Mouse (Mus musculus) midbrain, embryonic 12.5 days (tissue): ENCODE measurements around the gene Otulin. TPM values are rescaled to one million over a fixed set of nuclear protein-coding genes. Genes with fewer than 3 reads are reported as not detected.

Experiments
- ATAC-seq: fragments of 200-750 bp; cut with Nextera tagmentation; 2 replicates; pipeline ENCODE4 v1.8.0; 2017; ENCODE audit warnings: low read depth, moderate TSS enrichment, moderate library complexity; ENCODE audit not compliant: low FRiP score
- H3K27ac ChIP-seq: fragments of 300-500 bp; sonication (generic); replicated peaks from 2 replicates; pipeline ENCODE4 v1.5.1; 2016; ENCODE audit warnings: mild to moderate bottlenecking
- H3K27me3 ChIP-seq: fragments of 300-500 bp; sonication (generic); 2 replicates; pipeline ENCODE4 v1.6.1; 2016; ENCODE audit warnings: mild to moderate bottlenecking
- H3K36me3 ChIP-seq: fragments of 300-500 bp; sonication (generic); 2 replicates; pipeline ENCODE4 v1.6.1; 2016
- H3K4me1 ChIP-seq: fragments of 300-500 bp; sonication (generic); 2 replicates; pipeline ENCODE4 v1.6.1; 2016
- H3K4me2 ChIP-seq: fragments of 300-500 bp; sonication (generic); replicated peaks from 2 replicates; pipeline ENCODE4 v1.6.1; 2016; ENCODE audit warnings: mild to moderate bottlenecking, moderate library complexity
- H3K4me3 ChIP-seq: fragments of 300-500 bp; sonication (generic); 2 replicates; pipeline ENCODE4 v1.5.1; 2016; ENCODE audit warnings: mild to moderate bottlenecking
- H3K9ac ChIP-seq: fragments of 300-500 bp; sonication (generic); replicated peaks from 2 replicates; pipeline ENCODE4 v1.6.1; 2016; ENCODE audit warnings: mild to moderate bottlenecking, moderate library complexity
- H3K9me3 ChIP-seq: fragments of 300-500 bp; sonication (generic); 2 replicates; pipeline ENCODE4 v1.6.1; 2016; ENCODE audit warnings: mild to moderate bottlenecking
- WGBS: fragments of 180-500 bp; shearing (Covaris S2); methylation state at CpG from one replicate; pipeline ENCODE4 v1.1.7; 2016; 5-methylcytosine and 5-hydroxymethylcytosine counted together
- polyA plus RNA-seq: library from polyadenylated mRNA; unstranded; fragments of >200 nt; fragmentation: Nextera tagmentation; extraction: Ambion mirVana; gene quantifications from 2 replicates; pipeline ENCODE4 v1.2.1, GENCODE M21; 2016

Gene Otulin
- polyA plus RNA-seq, 1 experiment from 2014 or later, result 29.0 TPM

DNA sequence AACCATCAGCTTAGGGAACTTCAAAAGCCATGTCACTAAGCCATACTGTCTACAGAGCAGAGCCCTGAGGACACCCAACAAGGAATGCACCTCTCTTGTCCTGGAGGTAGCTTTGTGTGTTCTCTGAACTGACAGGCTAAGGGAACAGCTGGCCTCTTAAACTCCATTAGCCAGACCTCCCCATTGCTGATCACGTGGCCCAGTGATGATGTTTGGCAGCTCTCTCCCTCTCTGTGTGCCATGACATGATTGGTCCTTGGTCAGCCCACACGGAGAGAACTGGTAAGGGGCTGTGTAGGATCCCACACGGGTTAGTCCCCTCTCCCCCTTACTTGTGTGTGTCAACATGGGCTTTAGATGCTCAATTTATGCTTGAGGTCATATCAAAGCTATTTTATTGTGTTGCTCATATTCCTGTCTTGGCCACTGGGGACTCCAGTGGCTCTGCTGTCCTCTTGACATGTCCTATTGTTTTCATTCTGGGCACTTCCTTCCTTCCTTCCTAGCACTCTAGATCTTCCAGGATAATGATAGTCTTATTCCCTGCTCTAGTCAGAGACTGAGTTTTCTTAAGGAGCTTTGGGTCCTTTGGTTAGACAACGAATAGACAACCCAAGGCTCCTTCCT lies 44.9 kb downstream of the Otulin start:
- WGBS, result 82% methylated on average over 4 of the region's 4 CpGs
- H3K36me3 ChIP-seq, result peaks cover 11% of the 10 kb centered on the region
- H3K4me1 ChIP-seq, result peaks cover 16% of the 10 kb centered on the region
- H3K9me3 ChIP-seq, result no peaks in the 10 kb centered on the region
- H3K9ac ChIP-seq, result no peak overlapping the region
- H3K27ac ChIP-seq, result no peak overlapping the region
- H3K27me3 ChIP-seq, result no peaks in the 10 kb centered on the region
- H3K4me2 ChIP-seq, result no peak overlapping the region
- no peak for ATAC-seq
- H3K4me3 ChIP-seq, result no peak overlapping the region

DNA sequence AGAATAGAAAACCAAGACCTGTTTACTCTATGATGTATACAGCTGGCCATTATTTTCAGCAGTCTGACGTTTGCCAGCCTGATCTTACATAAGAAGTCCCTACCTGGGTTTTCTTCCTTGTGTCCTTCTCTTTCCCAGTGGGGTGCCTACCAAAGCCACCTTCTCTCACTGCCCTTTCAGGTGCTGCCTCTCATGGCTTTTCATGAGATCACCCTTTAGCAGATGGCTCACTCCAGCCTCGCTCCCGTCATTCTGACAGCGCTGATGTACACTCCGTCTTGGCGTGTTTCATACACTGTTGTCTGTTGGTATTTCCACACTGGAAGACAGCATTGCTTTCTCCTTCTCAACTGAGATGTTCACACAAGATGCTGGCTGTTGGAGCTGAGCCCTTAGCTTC lies 46.9 kb downstream of the Otulin start:
- Histone ChIP-seq H3K9ac (no peak overlapping the region), H3K27ac (no peak overlapping the region), H3K27me3 (no peaks in the 10 kb centered on the region), H3K4me3 (no peak overlapping the region), H3K4me1 (peaks cover 16% of the 10 kb centered on the region), H3K4me2 (no peak overlapping the region), H3K9me3 (no peaks in the 10 kb centered on the region), H3K36me3 (0 out of 2 replicates have a peak, but pooled peaks cover 4% of the 10 kb centered on the region)
- no peak for ATAC-seq
- WGBS, result 91% methylated on average over 6 of the region's 6 CpGs

DNA sequence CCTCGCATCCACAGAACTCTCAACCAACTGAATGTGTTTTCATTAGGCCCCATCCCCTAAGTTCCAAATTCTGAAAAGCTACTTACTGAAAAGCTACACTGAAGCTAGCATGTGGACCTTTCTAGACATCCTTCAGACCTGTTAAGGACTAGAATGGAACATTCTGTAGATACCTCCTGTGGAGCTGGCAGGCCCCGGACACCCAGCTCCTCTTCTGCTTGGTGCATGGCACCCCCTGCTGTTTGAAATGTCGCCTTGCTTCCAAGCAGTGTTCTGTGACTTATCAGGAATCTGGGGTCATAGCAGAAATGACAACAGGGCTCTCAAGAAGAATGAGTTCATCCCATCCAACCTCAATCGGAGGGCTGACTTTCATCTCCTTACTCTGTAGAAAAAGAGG lies 47.5 kb downstream of the Otulin start:
- H3K4me2 ChIP-seq, result no peak overlapping the region
- no peaks in the 10 kb centered on the region for H3K9me3 ChIP-seq
- ATAC-seq, result no peak
- H3K36me3 ChIP-seq, result no peaks in the 10 kb centered on the region
- H3K27me3 ChIP-seq, result no peaks in the 10 kb centered on the region
- no peak overlapping the region for H3K9ac ChIP-seq
- no peak overlapping the region for H3K27ac ChIP-seq
- 88% methylated on average over 4 of the region's 4 CpGs for WGBS
- H3K4me3 ChIP-seq, result no peak overlapping the region
- H3K4me1 ChIP-seq, result peaks cover 16% of the 10 kb centered on the region

DNA sequence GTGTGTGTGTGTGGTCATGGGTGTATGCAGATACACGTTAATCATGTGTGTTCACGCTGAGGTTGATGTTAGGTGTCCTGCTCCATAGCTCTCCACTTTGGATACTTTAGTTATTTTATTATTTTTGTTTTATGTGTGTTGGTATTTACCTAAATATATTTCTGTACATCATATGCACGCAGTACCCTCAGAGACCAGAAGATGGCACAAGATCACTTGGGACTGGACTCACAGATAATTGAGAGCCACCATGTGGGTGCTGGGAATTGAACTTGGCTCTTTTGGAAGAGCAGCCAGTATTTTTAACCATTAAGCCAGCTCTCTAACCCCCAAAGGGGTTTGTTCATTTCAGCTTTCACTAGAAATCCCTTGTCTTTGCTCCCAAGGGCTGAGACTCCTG lies 48.1 kb downstream of the Otulin start:
- H3K27ac ChIP-seq, result no peak overlapping the region
- no peak for ATAC-seq
- WGBS, result 79% methylated on average over 3 of the region's 3 CpGs
- H3K9ac ChIP-seq, result no peak overlapping the region
- peaks cover 16% of the 10 kb centered on the region for H3K4me1 ChIP-seq
- H3K4me3 ChIP-seq, result no peak overlapping the region
- H3K9me3 ChIP-seq, result no peaks in the 10 kb centered on the region
- H3K27me3 ChIP-seq, result no peaks in the 10 kb centered on the region
- H3K36me3 ChIP-seq, result no peaks in the 10 kb centered on the region
- no peak overlapping the region for H3K4me2 ChIP-seq

DNA sequence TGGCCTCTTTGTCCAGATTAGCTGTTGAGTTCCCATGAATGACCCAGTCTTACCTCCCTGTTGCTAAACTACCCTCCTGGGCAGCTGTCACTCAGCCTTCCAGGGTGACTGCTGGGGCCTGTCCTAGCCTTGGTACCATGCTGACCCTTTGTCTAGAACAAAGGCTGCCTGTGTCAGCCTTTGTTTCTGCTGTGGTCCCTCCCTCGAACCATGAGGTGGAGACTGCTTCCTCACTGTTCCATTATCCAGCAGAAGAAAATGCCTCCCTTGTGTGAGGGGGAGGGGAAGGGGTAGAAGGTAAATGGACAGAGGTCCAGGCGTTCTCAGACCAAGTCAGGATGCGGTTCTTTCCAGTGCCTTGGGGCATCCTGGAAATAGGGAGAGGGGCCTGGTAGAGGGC lies 48.9 kb downstream of the Otulin start:
- Histone ChIP-seq H3K27ac (peak overlapping the region; percentile 39), H3K27me3 (no peaks in the 10 kb centered on the region), H3K36me3 (no peaks in the 10 kb centered on the region), H3K4me1 (peaks cover 16% of the 10 kb centered on the region), H3K4me3 (no peak overlapping the region), H3K9me3 (no peaks in the 10 kb centered on the region), H3K9ac (no peak overlapping the region), H3K4me2 (no peak overlapping the region)
- peak; percentile 82 for ATAC-seq
- WGBS, result 10% methylated on average over 3 of the region's 3 CpGs

DNA sequence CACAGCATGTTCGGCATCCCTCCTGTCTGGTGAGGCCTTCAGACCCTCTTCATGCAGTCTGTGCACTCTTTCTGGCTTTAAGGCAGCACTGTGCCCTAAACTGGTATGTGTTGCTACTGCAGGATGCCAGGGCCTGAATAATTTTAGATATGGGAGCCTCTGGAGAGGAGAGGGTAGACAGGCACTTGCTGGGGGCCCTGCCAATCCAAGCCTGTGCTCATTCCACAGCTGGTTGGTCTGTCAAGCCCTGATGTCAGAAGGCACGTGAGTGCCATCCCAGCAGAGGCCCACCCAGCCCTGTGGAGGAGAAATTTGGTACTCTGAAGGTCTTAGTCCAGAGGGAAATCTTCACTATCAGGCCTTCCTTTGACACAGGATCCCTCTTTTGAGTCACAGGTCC lies 49.7 kb downstream of the Otulin start:
- no peak overlapping the region for H3K4me2 ChIP-seq
- ATAC-seq, result no peak
- H3K36me3 ChIP-seq, result no peaks in the 10 kb centered on the region
- no peak overlapping the region for H3K27ac ChIP-seq
- 81% methylated on average over 2 of the region's 2 CpGs for WGBS
- H3K4me1 ChIP-seq, result peaks cover 16% of the 10 kb centered on the region
- H3K4me3 ChIP-seq, result no peak overlapping the region
- H3K9ac ChIP-seq, result no peak overlapping the region
- no peaks in the 10 kb centered on the region for H3K27me3 ChIP-seq
- H3K9me3 ChIP-seq, result no peaks in the 10 kb centered on the region

DNA sequence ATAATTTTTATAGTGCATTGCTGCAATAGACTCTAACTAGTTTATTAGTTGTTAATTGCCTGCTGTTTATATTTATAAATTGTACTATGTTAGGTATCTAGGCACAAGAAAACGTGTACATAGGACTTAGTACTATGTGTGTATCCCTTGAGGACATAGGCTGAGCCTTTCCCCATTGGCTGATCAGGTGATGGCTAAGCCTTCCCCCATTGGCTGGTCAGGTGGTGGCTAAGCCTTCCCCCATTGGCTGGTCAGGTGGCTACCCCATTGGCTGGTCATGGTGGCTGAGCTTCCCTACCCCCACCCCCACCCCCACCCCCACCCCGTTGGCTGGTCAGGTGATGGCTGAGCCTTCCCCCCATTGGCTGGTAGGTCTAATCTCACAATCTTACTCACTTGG lies 50.6 kb downstream of the Otulin start:
- no peaks in the 10 kb centered on the region for H3K36me3 ChIP-seq
- no peak overlapping the region for H3K4me2 ChIP-seq
- no peak overlapping the region for H3K9ac ChIP-seq
- H3K4me3 ChIP-seq, result no peak overlapping the region
- WGBS, result 87% methylated on average over 2 of the region's 2 CpGs
- no peaks in the 10 kb centered on the region for H3K27me3 ChIP-seq
- no peak overlapping the region for H3K27ac ChIP-seq
- H3K4me1 ChIP-seq, result peaks cover 16% of the 10 kb centered on the region
- ATAC-seq, result no peak
- H3K9me3 ChIP-seq, result no peaks in the 10 kb centered on the region

DNA sequence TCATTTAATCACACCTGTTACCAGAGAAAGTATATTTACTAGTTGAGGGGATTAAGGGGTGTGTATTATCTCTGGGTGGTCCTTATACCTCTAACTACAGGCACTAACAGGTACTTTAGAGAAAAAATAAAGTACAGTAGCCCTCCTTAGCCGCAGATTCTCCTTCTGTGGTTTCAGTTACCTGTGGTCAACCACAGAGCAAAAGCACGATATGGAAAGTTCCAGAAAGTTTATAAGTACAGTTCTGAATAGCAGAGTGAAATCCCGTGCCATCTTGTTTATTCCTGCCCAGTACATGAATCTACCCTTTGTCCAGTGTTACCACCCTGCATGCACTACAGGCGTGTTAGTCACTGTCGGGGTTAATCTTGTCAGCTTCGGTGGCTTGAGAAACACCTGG lies 51.6 kb downstream of the Otulin start:
- H3K4me2 ChIP-seq, result no peak overlapping the region
- no peak overlapping the region for H3K4me3 ChIP-seq
- no peaks in the 10 kb centered on the region for H3K9me3 ChIP-seq
- peaks cover 16% of the 10 kb centered on the region for H3K4me1 ChIP-seq
- no peaks in the 10 kb centered on the region for H3K36me3 ChIP-seq
- no peak overlapping the region for H3K9ac ChIP-seq
- no peak overlapping the region for H3K27ac ChIP-seq
- ATAC-seq, result no peak
- 90% methylated on average over 6 of the region's 6 CpGs for WGBS
- no peaks in the 10 kb centered on the region for H3K27me3 ChIP-seq

DNA sequence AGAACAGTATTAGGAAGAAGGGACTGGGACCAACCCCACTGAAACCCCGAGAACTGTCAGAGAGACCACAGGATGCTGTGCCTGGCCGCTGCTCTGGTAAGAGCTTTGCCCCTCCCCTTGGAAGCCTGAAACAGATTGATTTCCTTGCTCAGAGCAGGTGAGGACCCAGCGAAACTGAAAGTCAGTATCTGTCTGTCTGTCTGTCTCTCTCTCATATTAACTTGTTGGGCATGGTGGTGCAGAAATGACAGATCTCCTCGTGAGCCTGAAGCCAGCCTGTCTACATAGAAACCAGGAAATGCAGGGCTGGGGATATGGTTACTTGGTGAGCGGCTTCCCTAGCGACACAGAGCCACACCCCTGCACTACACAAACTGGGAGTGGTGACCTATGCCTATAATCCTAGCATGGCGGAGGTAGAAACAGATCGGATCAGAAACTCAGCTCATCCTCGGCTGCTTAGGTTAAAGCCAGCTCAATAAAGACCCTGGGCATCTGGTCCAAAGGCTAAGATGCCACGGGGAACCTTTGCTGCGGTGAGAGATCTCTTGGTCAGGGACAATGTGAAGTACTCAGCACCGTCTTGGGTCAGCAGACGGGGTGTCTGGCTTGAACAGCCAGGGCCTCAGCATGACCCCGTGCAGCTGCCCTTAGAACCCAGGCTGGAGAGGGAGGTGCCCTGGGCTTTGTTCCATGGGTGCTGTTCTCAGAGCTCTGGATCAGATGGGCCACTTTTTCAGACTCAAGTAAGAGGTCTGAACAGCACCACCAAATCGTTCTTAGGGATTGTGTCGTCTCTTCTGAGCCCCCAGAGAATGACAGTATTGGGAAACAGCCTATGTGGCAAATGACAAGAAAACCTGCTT lies 52.3 kb downstream of the Otulin start:
- Histone ChIP-seq H3K4me3 (no peak overlapping the region), H3K27me3 (no peaks in the 10 kb centered on the region), H3K9me3 (no peaks in the 10 kb centered on the region), H3K9ac (no peak overlapping the region), H3K36me3 (0 out of 2 replicates have a peak, but pooled peaks cover under 1% of the 10 kb centered on the region), H3K4me1 (peaks cover 16% of the 10 kb centered on the region), H3K27ac (no peak overlapping the region), H3K4me2 (no peak overlapping the region)
- no peak for ATAC-seq
- 81% methylated on average over 16 of the region's 16 CpGs for WGBS

DNA sequence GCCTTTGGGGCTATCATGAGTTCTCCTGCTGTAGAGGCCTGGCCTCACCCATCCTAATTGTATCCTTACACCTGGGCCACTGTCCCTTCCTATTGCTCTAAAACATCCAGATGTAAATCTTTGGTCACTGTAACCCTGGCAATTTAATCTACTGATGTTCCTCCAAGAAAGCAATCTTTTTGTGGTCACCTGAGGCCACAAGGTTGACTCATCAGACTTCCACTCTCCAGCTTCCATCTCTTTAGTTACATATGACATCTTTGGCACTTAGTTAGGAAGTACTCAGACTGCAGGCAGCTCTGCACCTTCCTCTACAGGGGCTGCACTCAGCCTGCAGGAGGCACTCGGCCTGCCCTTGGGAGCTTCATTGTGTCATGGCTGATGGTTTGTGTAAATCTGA lies 53.6 kb downstream of the Otulin start:
- peaks cover 10% of the 10 kb centered on the region; the same call in 1 of the 2 replicates for H3K36me3 ChIP-seq
- no peak for ATAC-seq
- H3K4me3 ChIP-seq, result no peak overlapping the region
- H3K9ac ChIP-seq, result no peak overlapping the region
- H3K27ac ChIP-seq, result no peak overlapping the region
- no peak overlapping the region for H3K4me2 ChIP-seq
- H3K27me3 ChIP-seq, result no peaks in the 10 kb centered on the region
- WGBS, result 87% methylated on average over 1 of the region's 1 CpGs
- no peaks in the 10 kb centered on the region for H3K9me3 ChIP-seq
- peaks cover 12% of the 10 kb centered on the region for H3K4me1 ChIP-seq

DNA sequence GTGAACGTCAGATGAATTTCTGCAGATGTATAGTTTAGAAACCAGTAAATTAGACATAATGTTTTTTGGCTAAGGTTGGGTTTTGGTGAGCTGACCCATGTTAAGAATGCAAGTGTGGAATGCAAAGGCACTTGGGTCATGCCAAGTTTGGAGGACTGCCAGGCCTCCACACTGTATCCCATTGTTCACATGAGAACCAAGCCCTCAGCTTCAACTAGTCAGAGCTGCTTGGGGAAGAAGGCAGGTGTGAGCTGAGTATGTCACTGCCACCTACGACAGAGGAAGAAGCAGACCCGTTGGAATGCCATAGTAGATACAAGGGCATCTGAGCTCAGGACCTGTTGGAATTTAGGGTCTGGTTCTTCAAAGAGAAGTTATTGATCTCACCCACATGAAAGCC lies 54.6 kb downstream of the Otulin start:
- Histone ChIP-seq H3K36me3 (peaks cover 10% of the 10 kb centered on the region; the same call in 1 of the 2 replicates), H3K4me2 (no peak overlapping the region), H3K9ac (no peak overlapping the region), H3K4me1 (0 out of 2 replicates have a peak, but pooled peaks cover 3% of the 10 kb centered on the region), H3K27ac (no peak overlapping the region), H3K4me3 (no peak overlapping the region), H3K27me3 (no peaks in the 10 kb centered on the region), H3K9me3 (no peaks in the 10 kb centered on the region)
- 95% methylated on average over 3 of the region's 3 CpGs for WGBS
- no peak for ATAC-seq

DNA sequence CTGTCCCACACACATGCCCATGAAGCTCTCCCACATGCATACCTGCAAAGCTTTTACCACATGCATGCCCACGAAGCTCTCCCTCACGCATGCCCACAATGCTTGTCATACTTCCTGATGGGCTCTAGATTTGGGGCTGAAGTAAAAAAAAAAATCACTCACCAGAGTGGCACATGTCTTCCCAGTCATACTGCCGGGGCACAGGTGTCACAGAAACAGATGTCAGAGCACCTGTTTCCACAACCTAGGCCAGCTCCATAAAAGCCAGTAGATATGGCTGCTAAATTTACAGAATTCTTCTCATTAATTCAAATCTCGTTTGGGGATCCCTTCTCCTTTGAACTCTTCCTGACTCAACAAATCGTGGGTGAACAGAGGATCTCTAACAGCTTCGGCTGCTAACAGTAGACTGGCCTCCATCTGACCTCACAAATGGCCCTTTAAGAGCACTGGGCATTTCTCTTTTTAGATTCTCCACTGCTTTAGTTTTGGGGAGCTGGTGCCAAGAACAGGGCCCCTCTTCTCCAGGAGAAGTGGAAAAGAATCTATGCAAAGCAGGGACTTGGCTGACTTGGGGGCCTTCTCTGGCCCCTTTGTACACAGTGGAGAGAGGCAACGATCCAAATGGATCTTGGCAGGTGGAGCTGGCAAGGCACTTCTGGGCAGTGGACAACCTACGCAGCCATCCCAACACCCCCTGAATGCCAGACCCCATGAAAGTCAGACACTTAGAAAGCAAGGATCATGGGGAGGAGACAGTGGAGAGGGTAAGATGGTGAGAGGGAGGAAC lies 55.3 kb downstream of the Otulin start:
- Histone ChIP-seq H3K27ac (no peak overlapping the region), H3K9me3 (no peaks in the 10 kb centered on the region), H3K36me3 (peaks cover 10% of the 10 kb centered on the region; the same call in 1 of the 2 replicates), H3K9ac (no peak overlapping the region), H3K4me3 (no peak overlapping the region), H3K4me2 (no peak overlapping the region), H3K27me3 (no peaks in the 10 kb centered on the region), H3K4me1 (no peaks in the 10 kb centered on the region)
- ATAC-seq, result no peak
- 83% methylated on average over 8 of the region's 8 CpGs for WGBS
